Mouse (Mus musculus): ENCODE results near the gene Hoxb8. TPM values are rescaled to one million over a fixed set of nuclear protein-coding genes. Genes with fewer than 3 reads are reported as not detected.

Hoxb8 gene
- total and polyA plus RNA-seq, 2 experiments, result 0.04 TPM; not detected in 1

- Histone ChIP-seq H3K27ac (replicated peaks; ENCODE audit: insufficient read depth, low read depth, low read length) (no peak overlapping the region), H3K4me3 (ENCODE audit: insufficient read depth, low read depth, low read length) (no peak overlapping the region), H3K4me1 (ENCODE audit: control insufficient read depth, insufficient read depth, low read length) (0 out of 2 replicates have a peak, but pooled peaks cover 2% of the 10 kb centered on the region), H3K27me3 (ENCODE audit: control insufficient read depth, insufficient read depth, low read length) (peaks cover 34% of the 10 kb centered on the region), H3K9ac (ENCODE audit: low read depth, low read length) (no peak overlapping the region), H3K36me3 (ENCODE audit: control insufficient read depth, insufficient read depth, low read length) (no peaks in the 10 kb centered on the region), H3K79me2 (ENCODE audit: control insufficient read depth, insufficient read depth, low read length) (no peaks in the 10 kb centered on the region)
- TF ChIP-seq POLR2A (IDR thresholded peaks at IDR 0.05; ENCODE audit: extremely low read depth, insufficient read depth, low read length) (no peak), CTCF (IDR thresholded peaks at IDR 0.05; ENCODE audit: low read depth, low read length) (no peak)
- 11% methylated on average over 4 of the region's 4 CpGs for whole genome bisulfite sequencing
- DNase-seq (ENCODE audit: extremely low read depth, low read depth, low spot score), result no peak
These were observed 5.8 kb upstream of the Hoxb8 start for GRCm38 (mm10) chr11:96275896-96276295.

- DNase-seq (ENCODE audit: extremely low read depth, low read depth, low spot score), result no peak
- 6% methylated on average over 35 of the region's 35 CpGs for WGBS
- Histone ChIP-seq H3K27ac (replicated peaks; ENCODE audit: insufficient read depth, low read depth, low read length) (no peak overlapping the region), H3K36me3 (ENCODE audit: control insufficient read depth, insufficient read depth, low read length) (no peaks in the 10 kb centered on the region), H3K79me2 (ENCODE audit: control insufficient read depth, insufficient read depth, low read length) (no peaks in the 10 kb centered on the region), H3K9ac (ENCODE audit: low read depth, low read length) (no peak overlapping the region), H3K4me1 (ENCODE audit: control insufficient read depth, insufficient read depth, low read length) (no peaks in the 10 kb centered on the region), H3K4me3 (ENCODE audit: insufficient read depth, low read depth, low read length) (no peak overlapping the region), H3K27me3 (ENCODE audit: control insufficient read depth, insufficient read depth, low read length) (peaks cover 28% of the 10 kb centered on the region)
- no peak for TF ChIP-seq CTCF (IDR thresholded peaks at IDR 0.05; ENCODE audit: low read depth, low read length)
- TF ChIP-seq POLR2A (IDR thresholded peaks at IDR 0.05; ENCODE audit: extremely low read depth, insufficient read depth, low read length), result no peak
These were observed 4.3 kb upstream of the Hoxb8 start for GRCm38 (mm10) chr11:96277151-96278044.

GRCm38 (mm10) chr11:96278324-96278723 is 3.4 kb upstream of the Hoxb8 start:
- TF ChIP-seq CTCF (IDR thresholded peaks at IDR 0.05; ENCODE audit: low read depth, low read length), result no peak
- no peak for TF ChIP-seq POLR2A (IDR thresholded peaks at IDR 0.05; ENCODE audit: extremely low read depth, insufficient read depth, low read length)
- Histone ChIP-seq H3K4me3 (ENCODE audit: insufficient read depth, low read depth, low read length) (no peak overlapping the region), H3K9ac (ENCODE audit: low read depth, low read length) (no peak overlapping the region), H3K27me3 (ENCODE audit: control insufficient read depth, insufficient read depth, low read length) (peaks cover 28% of the 10 kb centered on the region), H3K79me2 (ENCODE audit: control insufficient read depth, insufficient read depth, low read length) (no peaks in the 10 kb centered on the region), H3K4me1 (ENCODE audit: control insufficient read depth, insufficient read depth, low read length) (no peaks in the 10 kb centered on the region), H3K36me3 (ENCODE audit: control insufficient read depth, insufficient read depth, low read length) (no peaks in the 10 kb centered on the region), H3K27ac (replicated peaks; ENCODE audit: insufficient read depth, low read depth, low read length) (no peak overlapping the region)
- no peak for DNase-seq (ENCODE audit: extremely low read depth, low read depth, low spot score)
- 27% methylated on average over 14 of the region's 14 CpGs for WGBS

- H3K27me3 ChIP-seq (ENCODE audit: control insufficient read depth, insufficient read depth, low read length), result peaks cover 28% of the 10 kb centered on the region
- no peaks in the 10 kb centered on the region for H3K79me2 ChIP-seq (ENCODE audit: control insufficient read depth, insufficient read depth, low read length)
- WGBS, result 2% methylated on average over 9 of the region's 9 CpGs
- H3K4me3 ChIP-seq (ENCODE audit: insufficient read depth, low read depth, low read length), result no peak overlapping the region
- no peaks in the 10 kb centered on the region for H3K4me1 ChIP-seq (ENCODE audit: control insufficient read depth, insufficient read depth, low read length)
- no peak overlapping the region for H3K9ac ChIP-seq (ENCODE audit: low read depth, low read length)
- H3K36me3 ChIP-seq (ENCODE audit: control insufficient read depth, insufficient read depth, low read length), result no peaks in the 10 kb centered on the region
- peak; percentile 50 for DNase-seq (ENCODE audit: extremely low read depth, low read depth, low spot score)
- no peak overlapping the region for H3K27ac ChIP-seq (replicated peaks; ENCODE audit: insufficient read depth, low read depth, low read length)
- no peak for TF ChIP-seq POLR2A (IDR thresholded peaks at IDR 0.05; ENCODE audit: extremely low read depth, insufficient read depth, low read length)
- TF ChIP-seq CTCF (IDR thresholded peaks at IDR 0.05; ENCODE audit: low read depth, low read length), result peak; percentile 84
These were observed 2.9 kb upstream of the Hoxb8 start for GRCm38 (mm10) chr11:96278773-96279172.

DNA sequence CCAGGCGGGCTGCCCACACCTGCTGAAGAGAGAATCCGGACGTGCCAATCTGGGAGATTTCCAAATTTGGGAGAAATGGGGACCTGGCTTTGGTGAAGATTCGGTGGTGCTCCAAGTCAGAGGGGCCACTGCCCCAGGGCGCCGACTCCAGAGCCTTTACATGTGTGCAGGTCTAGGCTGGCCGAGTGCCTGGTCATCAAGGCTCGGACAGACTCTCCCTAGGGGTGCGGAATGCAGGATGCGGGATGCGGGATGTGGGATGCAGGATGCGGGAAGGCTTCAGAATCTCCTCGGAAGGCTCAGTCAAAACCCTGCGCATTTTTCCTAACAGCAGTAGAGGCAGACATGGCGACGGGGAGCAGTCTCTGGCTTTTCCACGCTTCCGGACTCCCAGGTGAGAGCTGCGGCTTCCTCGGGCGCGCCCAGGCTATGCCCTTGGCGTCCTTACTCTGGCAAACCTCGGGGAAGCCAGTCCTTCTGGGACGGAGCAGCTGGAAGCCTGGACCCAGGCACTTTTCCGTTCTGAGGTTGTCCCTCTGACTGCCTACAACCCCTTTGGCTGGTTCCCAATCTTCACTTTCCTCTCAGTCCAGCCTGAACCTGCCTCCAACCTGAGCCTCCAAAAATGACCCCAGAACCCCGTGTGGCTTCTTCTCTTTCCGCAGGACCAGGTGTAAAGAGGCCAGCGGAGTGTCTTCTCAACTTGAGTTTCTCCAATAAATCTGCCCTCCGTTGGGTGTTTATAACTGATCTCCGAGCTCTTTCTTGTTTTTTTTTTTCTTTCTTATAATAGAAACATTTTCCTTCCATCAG is 2.1 kb upstream of the Hoxb8 start:
- Histone ChIP-seq H3K4me3 (ENCODE audit: insufficient read depth, low read depth, low read length) (no peak overlapping the region), H3K27ac (replicated peaks; ENCODE audit: insufficient read depth, low read depth, low read length) (no peak overlapping the region), H3K9ac (ENCODE audit: low read depth, low read length) (no peak overlapping the region), H3K4me1 (ENCODE audit: control insufficient read depth, insufficient read depth, low read length) (peaks cover 3% of the 10 kb centered on the region; the same call in 1 of the 2 replicates), H3K36me3 (ENCODE audit: control insufficient read depth, insufficient read depth, low read length) (no peaks in the 10 kb centered on the region), H3K79me2 (ENCODE audit: control insufficient read depth, insufficient read depth, low read length) (no peaks in the 10 kb centered on the region), H3K27me3 (ENCODE audit: control insufficient read depth, insufficient read depth, low read length) (peaks cover 33% of the 10 kb centered on the region)
- DNase-seq (ENCODE audit: extremely low read depth, low read depth, low spot score), result no peak
- 10% methylated on average over 31 of the region's 31 CpGs for WGBS
- TF ChIP-seq CTCF (IDR thresholded peaks at IDR 0.05; ENCODE audit: low read depth, low read length) (no peak), POLR2A (IDR thresholded peaks at IDR 0.05; ENCODE audit: extremely low read depth, insufficient read depth, low read length) (no peak)

All from liver, adult 2 months (tissue).